Mouse (Mus musculus): ENCODE data around the gene Pla2g12b. TPM values are rescaled to one million over a fixed set of nuclear protein-coding genes. Genes with fewer than 3 reads are reported as not detected.
"Not testable (repeated sequence)": the region's sequence is repeated elsewhere in the genome, so short reads cannot be mapped to it uniquely, and the experiment has no call there.

The Pla2g12b gene
- polyA plus RNA-seq, 1 experiment from 2014 or later, result not detected

DNA sequence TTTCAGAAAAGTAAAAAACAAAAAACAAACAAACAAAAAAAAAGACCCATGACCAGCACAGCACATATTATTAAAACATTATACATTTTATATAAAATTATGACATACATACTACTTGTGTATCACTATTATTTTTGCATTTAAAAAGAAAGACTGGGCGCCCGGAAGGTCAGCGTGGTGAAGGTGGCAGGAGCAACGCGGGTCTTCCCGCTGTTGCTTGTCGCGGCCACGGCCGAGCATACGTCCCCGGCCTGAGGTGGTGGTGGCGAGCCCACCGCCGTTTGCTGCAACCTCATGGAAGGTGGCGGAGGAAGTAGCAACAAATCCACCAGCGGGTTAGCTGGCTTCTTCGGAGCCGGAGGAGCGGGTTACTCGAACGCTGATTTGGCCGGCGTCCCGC, 8.0 kb upstream of the Pla2g12b start, which contains the start of gene Gm10273:
TSS of gene Gm10273 (plus strand) at position 172 of the 400 bp plus-strand sequence.
- not testable (repeated sequence) for H3K27me3 ChIP-seq (ENCODE audit: control insufficient read depth, insufficient read depth, low read length); H3K4me3 ChIP-seq (ENCODE audit: low read depth, low read length); H3K4me2 ChIP-seq (ENCODE audit: low read depth, low read length); H3K27ac ChIP-seq (ENCODE audit: low read depth, low read length); ATAC-seq (ENCODE audit: low read depth); H3K9ac ChIP-seq (replicated peaks; ENCODE audit: low read depth, low read length); H3K9me3 ChIP-seq (ENCODE audit: control insufficient read depth, low read length); H3K36me3 ChIP-seq (ENCODE audit: control insufficient read depth, insufficient read depth, low read length); H3K4me1 ChIP-seq (ENCODE audit: control insufficient read depth, insufficient read depth, low read length)
- WGBS, result 91% methylated on average over 10 of the region's 25 CpGs

DNA sequence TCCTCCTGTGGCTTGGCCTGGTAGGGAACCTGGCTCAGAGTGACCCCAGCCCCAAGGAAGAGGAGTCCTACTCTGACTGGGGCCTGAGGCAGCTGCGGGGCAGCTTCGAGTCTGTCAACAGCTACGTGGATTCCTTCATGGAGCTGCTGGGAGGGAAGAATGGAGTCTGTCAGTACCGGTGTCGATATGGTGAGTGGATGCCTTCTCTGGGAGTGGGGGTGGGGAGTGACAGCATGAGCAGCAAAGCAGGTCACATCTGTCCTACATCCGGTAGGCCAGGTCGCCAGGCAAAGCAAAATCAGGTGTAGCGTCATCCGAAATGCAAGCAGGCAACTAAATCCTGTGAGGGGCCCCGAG, 311 bp downstream of the Pla2g12b start:
- Histone ChIP-seq H3K9ac (replicated peaks; ENCODE audit: low read depth, low read length) (no peak overlapping the region), H3K4me2 (ENCODE audit: low read depth, low read length) (no peak overlapping the region), H3K4me1 (ENCODE audit: control insufficient read depth, insufficient read depth, low read length) (no peaks in the 10 kb centered on the region), H3K27me3 (ENCODE audit: control insufficient read depth, insufficient read depth, low read length) (no peaks in the 10 kb centered on the region), H3K27ac (ENCODE audit: low read depth, low read length) (no peak overlapping the region), H3K4me3 (ENCODE audit: low read depth, low read length) (no peak overlapping the region), H3K9me3 (ENCODE audit: control insufficient read depth, low read length) (no peaks in the 10 kb centered on the region), H3K36me3 (ENCODE audit: control insufficient read depth, insufficient read depth, low read length) (no peaks in the 10 kb centered on the region)
- WGBS, result 80% methylated on average over 10 of the region's 10 CpGs
- no peak for ATAC-seq (ENCODE audit: low read depth)

DNA sequence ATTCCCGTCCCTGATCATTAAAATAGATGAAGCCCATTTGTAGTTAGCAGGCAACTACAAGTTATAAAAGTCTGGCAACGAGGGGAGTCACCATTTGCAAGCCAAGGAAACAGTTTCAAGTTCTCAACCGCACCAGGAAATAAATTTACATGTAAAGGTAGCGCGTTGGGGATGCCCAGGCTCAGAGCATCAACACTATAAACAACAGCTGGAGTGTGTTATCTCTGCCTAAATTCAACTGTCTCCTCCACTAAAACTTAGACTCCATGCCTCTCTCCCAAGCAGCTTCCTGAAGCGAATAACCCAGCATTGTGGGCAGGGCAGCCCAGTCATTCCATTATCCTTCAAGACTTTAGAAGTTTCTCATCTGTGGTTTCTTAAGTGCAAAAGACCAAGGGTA, 5.0 kb downstream of the Pla2g12b start:
- Histone ChIP-seq H3K4me2 (ENCODE audit: low read depth, low read length) (no peak overlapping the region), H3K9ac (replicated peaks; ENCODE audit: low read depth, low read length) (no peak overlapping the region), H3K4me3 (ENCODE audit: low read depth, low read length) (no peak overlapping the region), H3K27ac (ENCODE audit: low read depth, low read length) (no peak overlapping the region), H3K27me3 (ENCODE audit: control insufficient read depth, insufficient read depth, low read length) (no peaks in the 10 kb centered on the region), H3K4me1 (ENCODE audit: control insufficient read depth, insufficient read depth, low read length) (no peaks in the 10 kb centered on the region), H3K9me3 (ENCODE audit: control insufficient read depth, low read length) (no peaks in the 10 kb centered on the region), H3K36me3 (ENCODE audit: control insufficient read depth, insufficient read depth, low read length) (no peaks in the 10 kb centered on the region)
- 39% methylated on average over 6 of the region's 6 CpGs for WGBS
- ATAC-seq (ENCODE audit: low read depth), result no peak

DNA sequence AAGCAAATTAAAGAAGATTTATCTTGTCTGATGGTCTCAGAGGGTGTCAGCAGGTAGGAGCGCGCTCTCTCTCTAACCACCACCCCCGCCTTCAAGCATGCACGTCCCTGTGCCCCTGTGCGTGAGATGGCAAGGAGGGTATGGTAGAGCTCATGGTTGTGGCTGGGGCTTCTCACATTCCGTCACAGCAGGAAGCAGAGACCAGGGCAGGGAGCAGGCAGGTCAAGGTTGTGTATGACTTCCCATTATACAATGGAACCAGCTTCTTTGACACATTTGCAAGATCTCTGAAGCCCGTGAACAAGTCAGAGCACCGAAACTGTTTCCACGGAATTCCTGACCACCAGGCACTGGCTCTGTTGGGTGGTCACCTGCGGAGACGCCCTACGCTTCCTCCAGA, 6.8 kb downstream of the Pla2g12b start:
- Histone ChIP-seq H3K36me3 (ENCODE audit: control insufficient read depth, insufficient read depth, low read length) (no peaks in the 10 kb centered on the region), H3K27ac (ENCODE audit: low read depth, low read length) (no peak overlapping the region), H3K4me1 (ENCODE audit: control insufficient read depth, insufficient read depth, low read length) (no peaks in the 10 kb centered on the region), H3K9ac (replicated peaks; ENCODE audit: low read depth, low read length) (no peak overlapping the region), H3K4me3 (ENCODE audit: low read depth, low read length) (no peak overlapping the region), H3K27me3 (ENCODE audit: control insufficient read depth, insufficient read depth, low read length) (no peaks in the 10 kb centered on the region), H3K9me3 (ENCODE audit: control insufficient read depth, low read length) (no peaks in the 10 kb centered on the region), H3K4me2 (ENCODE audit: low read depth, low read length) (no peak overlapping the region)
- no peak for ATAC-seq (ENCODE audit: low read depth)
- 80% methylated on average over 12 of the region's 12 CpGs for WGBS

DNA sequence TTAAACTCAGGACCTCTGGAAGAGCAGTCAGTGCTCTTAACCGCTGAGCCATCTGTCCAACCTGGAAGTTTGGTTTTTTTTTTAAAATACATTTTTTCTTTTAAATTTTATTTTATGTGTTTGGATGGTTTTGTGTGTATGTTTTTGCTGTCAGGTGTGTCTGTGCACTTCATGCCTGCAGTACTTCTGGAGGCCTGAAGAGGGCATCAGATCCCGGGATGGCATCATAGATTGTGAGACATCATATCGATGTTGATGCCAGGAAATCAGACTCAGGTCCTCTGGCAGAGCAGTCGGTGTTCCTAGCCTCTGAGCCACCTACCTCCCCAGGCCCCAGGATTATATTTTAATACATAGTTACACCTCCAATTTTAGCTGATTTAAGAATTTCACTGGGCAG, 10.3 kb downstream of the Pla2g12b start:
- no peaks in the 10 kb centered on the region for H3K4me1 ChIP-seq (ENCODE audit: control insufficient read depth, insufficient read depth, low read length)
- no peak overlapping the region for H3K9ac ChIP-seq (replicated peaks; ENCODE audit: low read depth, low read length)
- H3K36me3 ChIP-seq (ENCODE audit: control insufficient read depth, insufficient read depth, low read length), result no peaks in the 10 kb centered on the region
- no peak overlapping the region for H3K4me3 ChIP-seq (ENCODE audit: low read depth, low read length)
- no peaks in the 10 kb centered on the region for H3K9me3 ChIP-seq (ENCODE audit: control insufficient read depth, low read length)
- H3K4me2 ChIP-seq (ENCODE audit: low read depth, low read length), result no peak overlapping the region
- ATAC-seq (ENCODE audit: low read depth), result no peak
- H3K27ac ChIP-seq (ENCODE audit: low read depth, low read length), result no peak overlapping the region
- 92% methylated on average over 4 of the region's 4 CpGs for WGBS
- no peaks in the 10 kb centered on the region for H3K27me3 ChIP-seq (ENCODE audit: control insufficient read depth, insufficient read depth, low read length)

DNA sequence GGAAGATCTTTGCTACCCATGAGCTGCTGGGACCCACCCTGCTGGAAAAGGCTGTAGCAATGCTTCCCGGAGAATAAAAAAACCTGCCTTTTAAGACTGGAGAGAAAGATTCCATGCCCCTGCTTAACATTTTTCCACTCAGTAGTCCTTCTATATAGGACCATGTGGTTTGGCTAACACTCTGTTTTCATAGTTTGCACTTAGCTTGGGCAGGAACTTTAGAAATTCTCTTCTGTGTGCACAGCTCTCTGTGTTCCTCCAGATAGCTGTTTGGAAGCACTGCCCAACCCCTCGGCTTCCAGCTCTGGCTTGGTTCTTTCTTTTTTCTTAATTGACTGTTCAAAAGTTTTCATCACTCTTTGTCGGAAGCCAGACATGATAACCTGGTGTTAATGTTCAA, 13.2 kb downstream of the Pla2g12b start:
- H3K9ac ChIP-seq (replicated peaks; ENCODE audit: low read depth, low read length), result no peak overlapping the region
- no peak for ATAC-seq (ENCODE audit: low read depth)
- no peaks in the 10 kb centered on the region for H3K36me3 ChIP-seq (ENCODE audit: control insufficient read depth, insufficient read depth, low read length)
- H3K27ac ChIP-seq (ENCODE audit: low read depth, low read length), result no peak overlapping the region
- no peaks in the 10 kb centered on the region for H3K4me1 ChIP-seq (ENCODE audit: control insufficient read depth, insufficient read depth, low read length)
- H3K4me3 ChIP-seq (ENCODE audit: low read depth, low read length), result no peak overlapping the region
- no peak overlapping the region for H3K4me2 ChIP-seq (ENCODE audit: low read depth, low read length)
- 85% methylated on average over 3 of the region's 3 CpGs for WGBS
- no peaks in the 10 kb centered on the region for H3K27me3 ChIP-seq (ENCODE audit: control insufficient read depth, insufficient read depth, low read length)
- no peaks in the 10 kb centered on the region for H3K9me3 ChIP-seq (ENCODE audit: control insufficient read depth, low read length)

DNA sequence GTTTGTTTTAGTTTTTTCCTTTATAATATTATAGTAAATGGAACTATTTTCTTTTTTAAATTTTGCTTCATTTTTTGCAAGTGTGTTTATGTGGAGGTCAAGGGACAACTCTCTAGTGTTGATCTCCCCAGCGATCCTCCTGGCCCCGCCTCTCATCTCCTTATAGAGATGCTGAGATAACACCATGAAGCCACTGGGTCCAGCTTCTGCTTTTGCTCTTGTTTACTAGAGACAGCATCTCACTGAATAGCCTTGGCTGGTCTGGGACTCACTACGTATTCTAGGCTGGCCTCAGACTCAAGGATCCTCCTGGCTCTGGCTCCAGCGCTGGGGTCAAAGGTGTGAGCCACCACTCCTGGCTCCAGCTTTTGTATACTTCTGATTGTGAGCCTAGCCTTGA, 16.1 kb downstream of the Pla2g12b start:
- Histone ChIP-seq H3K9me3 (ENCODE audit: control insufficient read depth, low read length) (no peaks in the 10 kb centered on the region), H3K36me3 (ENCODE audit: control insufficient read depth, insufficient read depth, low read length) (no peaks in the 10 kb centered on the region)

DNA sequence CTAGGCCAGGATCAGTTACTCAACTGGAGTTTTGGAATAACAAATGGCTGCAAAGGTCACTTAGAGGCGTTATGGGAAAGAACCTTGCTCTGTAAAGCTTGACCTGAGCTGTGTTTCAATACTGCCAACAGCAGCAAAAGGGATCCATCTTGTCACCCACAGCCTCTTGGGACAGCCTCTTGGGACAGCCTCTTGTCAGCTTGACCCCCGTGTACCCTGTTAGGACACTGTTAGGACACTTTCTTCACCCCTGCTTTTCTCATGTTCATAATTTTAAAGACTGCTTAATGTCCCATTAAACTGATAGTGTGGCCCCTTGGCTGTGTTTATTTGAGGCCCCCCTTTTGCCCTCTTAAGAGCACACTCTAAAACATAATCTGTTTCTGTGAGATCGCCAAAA, 21.0 kb downstream of the Pla2g12b start:
- H3K27ac ChIP-seq (ENCODE audit: low read depth, low read length), result no peak overlapping the region
- no peak overlapping the region for H3K9ac ChIP-seq (replicated peaks; ENCODE audit: low read depth, low read length)
- WGBS, result 73% methylated on average over 3 of the region's 3 CpGs
- H3K4me2 ChIP-seq (ENCODE audit: low read depth, low read length), result no peak overlapping the region
- H3K4me1 ChIP-seq (ENCODE audit: control insufficient read depth, insufficient read depth, low read length), result no peaks in the 10 kb centered on the region
- no peaks in the 10 kb centered on the region for H3K27me3 ChIP-seq (ENCODE audit: control insufficient read depth, insufficient read depth, low read length)
- H3K9me3 ChIP-seq (ENCODE audit: control insufficient read depth, low read length), result no peaks in the 10 kb centered on the region
- no peaks in the 10 kb centered on the region for H3K36me3 ChIP-seq (ENCODE audit: control insufficient read depth, insufficient read depth, low read length)
- H3K4me3 ChIP-seq (ENCODE audit: low read depth, low read length), result no peak overlapping the region
- ATAC-seq (ENCODE audit: low read depth), result no peak

More for the DNA sequence above, 16.1 kb downstream of the Pla2g12b start:
- no peak for ATAC-seq (ENCODE audit: low read depth)
- 93% methylated on average over 4 of the region's 4 CpGs for WGBS
- Histone ChIP-seq H3K4me2 (ENCODE audit: low read depth, low read length) (no peak overlapping the region), H3K4me1 (ENCODE audit: control insufficient read depth, insufficient read depth, low read length) (no peaks in the 10 kb centered on the region), H3K27ac (ENCODE audit: low read depth, low read length) (no peak overlapping the region), H3K4me3 (ENCODE audit: low read depth, low read length) (no peak overlapping the region), H3K27me3 (ENCODE audit: control insufficient read depth, insufficient read depth, low read length) (no peaks in the 10 kb centered on the region), H3K9ac (replicated peaks; ENCODE audit: low read depth, low read length) (no peak overlapping the region)

DNA sequence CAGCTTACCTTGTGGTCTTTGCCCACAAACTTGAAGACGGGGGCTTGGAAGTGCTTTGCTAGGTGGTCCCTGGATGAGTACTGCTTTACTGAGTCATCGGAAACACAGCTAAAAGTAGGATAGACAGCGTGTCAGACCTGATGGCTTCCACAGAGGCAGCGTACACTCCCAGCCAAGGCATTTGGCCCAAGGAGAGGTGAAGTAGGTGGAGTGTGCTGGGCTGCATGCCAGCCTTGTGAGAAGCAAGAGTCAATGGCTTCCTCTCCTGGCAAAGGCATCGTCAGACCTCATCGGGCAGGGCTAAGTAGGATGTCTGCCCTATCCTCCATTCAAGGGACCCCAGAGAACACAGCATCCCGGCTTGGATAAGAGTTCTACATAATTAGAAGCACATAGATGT, 21.9 kb downstream of the Pla2g12b start:
- H3K27me3 ChIP-seq (ENCODE audit: control insufficient read depth, insufficient read depth, low read length), result no peaks in the 10 kb centered on the region
- no peak overlapping the region for H3K4me3 ChIP-seq (ENCODE audit: low read depth, low read length)
- no peaks in the 10 kb centered on the region for H3K9me3 ChIP-seq (ENCODE audit: control insufficient read depth, low read length)
- no peaks in the 10 kb centered on the region for H3K36me3 ChIP-seq (ENCODE audit: control insufficient read depth, insufficient read depth, low read length)
- no peak overlapping the region for H3K9ac ChIP-seq (replicated peaks; ENCODE audit: low read depth, low read length)
- no peak for ATAC-seq (ENCODE audit: low read depth)
- H3K4me1 ChIP-seq (ENCODE audit: control insufficient read depth, insufficient read depth, low read length), result no peaks in the 10 kb centered on the region
- no peak overlapping the region for H3K27ac ChIP-seq (ENCODE audit: low read depth, low read length)
- no peak overlapping the region for H3K4me2 ChIP-seq (ENCODE audit: low read depth, low read length)
- WGBS, result 79% methylated on average over 7 of the region's 7 CpGs

DNA sequence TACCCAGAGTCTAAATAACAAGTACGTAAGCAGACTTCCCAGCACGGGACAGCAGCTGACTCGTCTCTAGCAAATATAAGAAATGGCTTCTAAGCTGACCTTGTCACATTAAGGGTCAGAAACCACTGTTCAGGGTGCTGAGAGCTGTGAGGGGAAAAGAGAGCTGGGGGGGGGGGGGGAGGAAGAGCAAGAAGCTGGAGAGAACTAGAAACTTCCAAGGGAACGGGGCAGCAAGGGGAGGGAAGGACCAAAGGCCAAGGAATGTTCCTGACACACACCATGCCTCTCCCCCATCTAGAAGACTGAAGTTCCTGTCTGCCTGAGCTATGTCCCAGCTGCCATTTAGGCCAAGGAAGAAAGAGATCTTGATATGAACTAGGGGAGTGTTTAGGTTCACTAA, 22.9 kb downstream of the Pla2g12b start:
- no peak overlapping the region for H3K9ac ChIP-seq (replicated peaks; ENCODE audit: low read depth, low read length)
- no peaks in the 10 kb centered on the region for H3K4me1 ChIP-seq (ENCODE audit: control insufficient read depth, insufficient read depth, low read length)
- no peaks in the 10 kb centered on the region for H3K27me3 ChIP-seq (ENCODE audit: control insufficient read depth, insufficient read depth, low read length)
- no peak overlapping the region for H3K4me3 ChIP-seq (ENCODE audit: low read depth, low read length)
- WGBS, result 80% methylated on average over 4 of the region's 4 CpGs
- H3K36me3 ChIP-seq (ENCODE audit: control insufficient read depth, insufficient read depth, low read length), result no peaks in the 10 kb centered on the region
- H3K9me3 ChIP-seq (ENCODE audit: control insufficient read depth, low read length), result no peaks in the 10 kb centered on the region
- H3K27ac ChIP-seq (ENCODE audit: low read depth, low read length), result no peak overlapping the region
- ATAC-seq (ENCODE audit: low read depth), result no peak
- H3K4me2 ChIP-seq (ENCODE audit: low read depth, low read length), result no peak overlapping the region
